Mouse (Mus musculus): ENCODE data around the gene Elp4. TPM values are rescaled to one million over a fixed set of nuclear protein-coding genes. Genes with fewer than 3 reads are reported as not detected.

Gene Elp4
- total RNA-seq, 2 experiments from 2014 or later = 16.3 to 16.7 TPM

- no peak for DNase-seq (ENCODE audit: low spot score in 2 of 2)
These were observed 244.2 kb downstream of the Elp4 start for GRCm38 (mm10) chr2:105659926-105660873.

DNA sequence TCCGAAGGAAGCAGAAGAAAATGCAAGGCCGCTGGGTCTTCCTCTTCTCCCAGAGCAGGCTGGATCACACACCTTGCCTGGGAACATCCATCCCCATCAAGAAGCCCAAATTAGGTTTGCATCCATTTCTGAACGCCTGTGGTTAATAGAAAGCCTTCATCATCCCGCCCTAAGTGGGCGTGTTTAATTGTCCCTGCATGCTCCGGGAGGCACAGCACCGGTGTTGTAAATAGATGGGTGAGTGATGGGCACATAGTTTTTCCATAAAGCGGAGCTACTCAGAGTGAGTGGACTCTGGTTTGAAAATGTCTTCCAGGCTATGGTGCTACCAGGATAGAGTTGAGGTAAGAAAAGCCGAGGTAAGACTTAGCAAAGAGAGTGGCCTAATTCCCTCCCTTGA lies 245.0 kb downstream of the Elp4 start:
- no peak for DNase-seq (ENCODE audit: low spot score in 2 of 2)

DNA sequence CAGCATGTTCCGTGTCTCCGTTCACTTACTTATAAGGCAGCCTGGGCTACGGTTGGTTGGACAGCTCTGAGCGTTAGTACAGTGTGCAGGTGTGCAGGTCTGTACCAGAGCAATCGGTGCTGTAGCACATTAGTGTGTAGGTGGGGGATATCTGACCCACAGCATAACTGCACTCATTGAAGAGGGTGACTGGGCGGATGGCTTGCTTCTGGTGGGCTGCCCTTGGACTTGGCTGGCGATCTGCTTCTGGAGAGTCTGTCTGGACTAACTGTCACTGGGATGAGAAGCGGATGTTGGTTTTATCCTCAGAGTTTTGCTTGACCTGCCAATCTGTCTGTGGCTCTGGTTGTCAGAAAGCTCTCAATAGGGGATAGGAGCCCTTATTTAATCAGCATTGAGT lies 247.9 kb downstream of the Elp4 start:
- DNase-seq (ENCODE audit: low spot score in 2 of 2) = no peak

Other genes with a start within 250 kb of the Elp4 start
- not detected for gene Pax6, start 235.7 kb downstream of the Elp4 start, total RNA-seq (2021)
- 10 to 100 TPM; 42.3 to 49.4 TPM for gene Immp1l, start 74 bp upstream of the Elp4 start, total RNA-seq (2021)
- 10 to 100 TPM; 15.7 to 18.7 TPM for gene Dnajc24, start 99.0 kb upstream of the Elp4 start, total RNA-seq (2021)

Measured in gastrocnemius, postnatal 4 days (tissue).